Mouse (Mus musculus) limb, embryonic 15.5 days (tissue): ENCODE results near the gene C1qa. TPM values are rescaled to one million over a fixed set of nuclear protein-coding genes. Genes with fewer than 3 reads are reported as not detected.

ENCODE experiments used
- ATAC-seq: fragments of 200-750 bp; cut with Nextera tagmentation; 2 replicates; pipeline ENCODE4 v1.8.0; 2017; ENCODE audit warnings: low read depth, moderate TSS enrichment; ENCODE audit not compliant: insufficient number of reproducible peaks, low FRiP score, low TSS enrichment
- H3K27ac ChIP-seq: fragments of 300-500 bp; sonication (generic); 2 replicates; pipeline ENCODE4 v1.5.1; 2015; ENCODE audit warnings: moderate library complexity, mild to moderate bottlenecking, inconsistent platforms
- H3K27me3 ChIP-seq: fragments of 300-500 bp; sonication (generic); 2 replicates; pipeline ENCODE4 v1.6.1; 2015; ENCODE audit warnings: inconsistent platforms
- H3K36me3 ChIP-seq: fragments of 300-500 bp; sonication (generic); 2 replicates; pipeline ENCODE4 v1.6.1; 2015; ENCODE audit warnings: inconsistent platforms
- H3K4me1 ChIP-seq: fragments of 300-500 bp; sonication (generic); 2 replicates; pipeline ENCODE4 v1.6.1; 2015; ENCODE audit warnings: inconsistent platforms
- H3K4me2 ChIP-seq: fragments of 300-500 bp; sonication (generic); 2 replicates; pipeline ENCODE4 v1.6.1; 2015; ENCODE audit warnings: mild to moderate bottlenecking, inconsistent platforms
- H3K4me3 ChIP-seq: fragments of 300-500 bp; sonication (generic); 2 replicates; pipeline ENCODE4 v1.5.1; 2015; ENCODE audit warnings: mild to moderate bottlenecking, inconsistent platforms
- H3K9ac ChIP-seq: fragments of 300-500 bp; sonication (generic); 2 replicates; pipeline ENCODE4 v1.6.1; 2015; ENCODE audit warnings: inconsistent platforms
- H3K9me3 ChIP-seq: fragments of 300-500 bp; sonication (generic); 2 replicates; pipeline ENCODE4 v1.6.1; 2016; ENCODE audit warnings: inconsistent platforms
- WGBS: fragments of 180-500 bp; shearing (Covaris S2); methylation state at CpG from one replicate; pipeline ENCODE4 v1.1.7; 2015; 5-methylcytosine and 5-hydroxymethylcytosine counted together
- polyA plus RNA-seq: library from polyadenylated mRNA; unstranded; fragments of >200 nt; fragmentation: Nextera tagmentation; extraction: Ambion mirVana; gene quantifications from 2 replicates; pipeline ENCODE4 v1.2.1, GENCODE M21; 2015

C1qa gene
- polyA plus RNA-seq, 1 experiment from 2014 or later = 46.1 TPM

- Histone ChIP-seq H3K27me3 (peaks cover 47% of the 10 kb centered on the region), H3K4me2 (no peak overlapping the region), H3K4me1 (peaks cover 8% of the 10 kb centered on the region; the same call in 1 of the 2 replicates), H3K9me3 (no peaks in the 10 kb centered on the region), H3K36me3 (no peaks in the 10 kb centered on the region), H3K9ac (no peak overlapping the region), H3K27ac (no peak overlapping the region), H3K4me3 (no peak overlapping the region)
- no peak for ATAC-seq
- 24% methylated on average over 10 of the region's 10 CpGs for WGBS
Observed at GRCm38 (mm10) chr4:136896461-136896860, 2.1 kb downstream of the C1qa start.

- H3K36me3 ChIP-seq = no peaks in the 10 kb centered on the region
- no peak overlapping the region for H3K4me3 ChIP-seq
- 0 out of 2 replicates have a peak overlapping the region, but pooled peaks have one; percentile 4 for H3K4me2 ChIP-seq
- H3K9me3 ChIP-seq = no peaks in the 10 kb centered on the region
- H3K4me1 ChIP-seq = peaks cover 8% of the 10 kb centered on the region; the same call in 1 of the 2 replicates
- peaks cover 47% of the 10 kb centered on the region for H3K27me3 ChIP-seq
- no peak overlapping the region for H3K9ac ChIP-seq
- no peak overlapping the region for H3K27ac ChIP-seq
- 5% methylated on average over 15 of the region's 15 CpGs for WGBS
- no peak for ATAC-seq
Observed at GRCm38 (mm10) chr4:136895861-136896260, 2.7 kb downstream of the C1qa start.

- H3K27ac ChIP-seq = no peak overlapping the region
- ATAC-seq = no peak
- peaks cover 51% of the 10 kb centered on the region for H3K27me3 ChIP-seq
- H3K4me1 ChIP-seq = peaks cover 8% of the 10 kb centered on the region; the same call in 1 of the 2 replicates
- no peaks in the 10 kb centered on the region for H3K36me3 ChIP-seq
- 60% methylated on average over 4 of the region's 4 CpGs for WGBS
- no peak overlapping the region for H3K4me3 ChIP-seq
- no peak overlapping the region for H3K4me2 ChIP-seq
- no peaks in the 10 kb centered on the region for H3K9me3 ChIP-seq
- H3K9ac ChIP-seq = no peak overlapping the region
Observed at GRCm38 (mm10) chr4:136894821-136895220, 3.8 kb downstream of the C1qa start.

DNA sequence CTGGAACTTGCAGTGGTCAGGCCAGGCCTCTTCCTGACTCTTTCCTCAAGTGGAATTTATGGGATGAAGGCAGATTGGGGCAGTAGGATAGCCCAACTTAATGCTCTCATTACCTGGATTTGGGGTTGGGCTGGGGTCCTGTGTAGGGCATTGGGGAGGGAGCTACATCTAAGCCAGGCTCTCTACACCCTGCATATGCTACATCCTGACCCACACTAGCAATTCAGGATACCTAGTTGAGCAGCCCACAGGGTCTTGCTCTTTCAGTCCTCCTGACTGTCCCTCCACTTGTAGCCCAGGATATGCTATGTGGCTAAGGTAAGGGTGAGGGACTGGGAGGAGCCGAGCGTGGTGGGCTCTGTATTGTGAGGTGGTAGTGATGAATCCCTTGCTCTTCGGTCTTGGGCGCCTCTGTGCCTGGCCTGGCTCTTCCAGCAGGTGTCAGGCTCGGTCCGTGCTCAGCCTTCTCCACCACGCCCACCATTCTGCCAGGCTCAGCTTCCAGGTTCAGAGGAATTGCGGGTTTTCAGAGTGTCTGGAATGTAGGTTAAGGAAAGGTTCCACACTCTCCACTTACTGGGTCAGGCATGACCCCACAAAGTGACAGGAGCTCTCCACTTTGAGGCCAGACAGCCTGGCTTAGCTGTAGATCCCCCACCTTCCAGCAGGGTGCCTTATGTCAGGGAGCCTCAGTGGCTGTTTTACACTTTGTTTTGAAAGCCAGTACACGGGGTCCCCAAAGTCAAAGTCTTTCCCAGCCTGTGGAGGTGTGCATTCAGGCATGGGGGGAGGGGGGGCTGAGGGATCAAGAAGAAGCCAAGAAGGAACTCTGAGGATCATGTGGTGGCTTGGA is 4.7 kb downstream of the C1qa start:
- WGBS = 6% methylated on average over 9 of the region's 9 CpGs
- H3K4me3 ChIP-seq = no peak overlapping the region
- H3K27me3 ChIP-seq = peaks cover 51% of the 10 kb centered on the region
- H3K36me3 ChIP-seq = no peaks in the 10 kb centered on the region
- ATAC-seq = no peak
- H3K27ac ChIP-seq = no peak overlapping the region
- H3K4me1 ChIP-seq = peaks cover 8% of the 10 kb centered on the region; the same call in 1 of the 2 replicates
- H3K9ac ChIP-seq = no peak overlapping the region
- H3K4me2 ChIP-seq = no peak overlapping the region
- H3K9me3 ChIP-seq = no peaks in the 10 kb centered on the region

- Histone ChIP-seq H3K36me3 (no peaks in the 10 kb centered on the region), H3K9me3 (no peaks in the 10 kb centered on the region), H3K4me2 (no peak within 1 kb of the TSS), H3K9ac (no peak within 1 kb of the TSS), H3K4me1 (peaks cover 8% of the 10 kb centered on the region; the same call in 1 of the 2 replicates), H3K27me3 (peaks cover 48% of the 10 kb centered on the region), H3K27ac (no peak within 1 kb of the TSS), H3K4me3 (no peak within 1 kb of the TSS)
- WGBS = 57% methylated on average over 5 of the region's 5 CpGs
- ATAC-seq = no peak
Observed at GRCm38 (mm10) chr4:136892811-136893210, 5.8 kb downstream of the C1qa start, which contains the start of gene C1qc. TSS of gene C1qc (minus strand) at chr4:136893065.

- 55% methylated on average over 7 of the region's 7 CpGs for WGBS
- ATAC-seq = no peak
- Histone ChIP-seq H3K4me3 (no peak overlapping the region), H3K36me3 (no peaks in the 10 kb centered on the region), H3K9ac (no peak overlapping the region), H3K27ac (no peak overlapping the region), H3K4me1 (peaks cover 8% of the 10 kb centered on the region; the same call in 1 of the 2 replicates), H3K27me3 (peaks cover 44% of the 10 kb centered on the region), H3K9me3 (no peaks in the 10 kb centered on the region), H3K4me2 (no peak overlapping the region)
Observed at GRCm38 (mm10) chr4:136892371-136892770, 6.2 kb downstream of the C1qa start.

- WGBS = 77% methylated on average over 4 of the region's 4 CpGs
- Histone ChIP-seq H3K36me3 (no peaks in the 10 kb centered on the region), H3K27ac (no peak overlapping the region), H3K9ac (no peak overlapping the region), H3K4me2 (no peak overlapping the region), H3K4me1 (peaks cover 8% of the 10 kb centered on the region; the same call in 1 of the 2 replicates), H3K27me3 (peaks cover 31% of the 10 kb centered on the region), H3K9me3 (no peaks in the 10 kb centered on the region), H3K4me3 (no peak overlapping the region)
- ATAC-seq = no peak
Observed at GRCm38 (mm10) chr4:136891115-136891514, 7.5 kb downstream of the C1qa start.

- no peak overlapping the region for H3K4me3 ChIP-seq
- no peak for ATAC-seq
- H3K9ac ChIP-seq = no peak overlapping the region
- H3K27ac ChIP-seq = no peak overlapping the region
- H3K9me3 ChIP-seq = no peaks in the 10 kb centered on the region
- peaks cover 4% of the 10 kb centered on the region; the same call in 1 of the 2 replicates for H3K4me1 ChIP-seq
- WGBS = 86% methylated on average over 15 of the region's 15 CpGs
- no peaks in the 10 kb centered on the region for H3K36me3 ChIP-seq
- H3K4me2 ChIP-seq = no peak overlapping the region
- H3K27me3 ChIP-seq = peaks cover 20% of the 10 kb centered on the region
Observed at GRCm38 (mm10) chr4:136889981-136890380, 8.6 kb downstream of the C1qa start.

DNA sequence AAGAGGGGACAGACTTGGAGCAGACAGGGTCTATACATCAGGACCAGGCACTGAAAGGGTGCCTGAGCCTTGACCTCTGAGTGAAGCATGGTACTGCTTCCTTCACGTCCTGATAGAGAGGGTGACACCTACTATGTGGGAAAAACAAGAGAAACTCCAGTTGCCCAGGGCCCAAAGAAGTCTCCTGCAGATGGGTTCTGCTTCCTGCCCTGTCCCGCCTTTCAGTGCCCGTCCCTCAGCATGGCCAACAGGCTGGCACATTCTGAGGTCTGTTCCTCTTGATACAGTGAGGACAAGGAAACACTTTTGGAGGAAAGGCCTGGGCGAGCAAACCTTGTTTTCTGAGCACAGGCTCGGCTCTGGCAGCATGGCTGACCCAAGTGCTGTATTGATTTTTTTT is 10.9 kb downstream of the C1qa start:
- H3K4me2 ChIP-seq = no peak overlapping the region
- ATAC-seq = no peak
- H3K4me3 ChIP-seq = no peak overlapping the region
- no peak overlapping the region for H3K27ac ChIP-seq
- H3K27me3 ChIP-seq = peaks cover 3% of the 10 kb centered on the region; the same call in 1 of the 2 replicates
- H3K36me3 ChIP-seq = no peaks in the 10 kb centered on the region
- 70% methylated on average over 5 of the region's 5 CpGs for WGBS
- no peaks in the 10 kb centered on the region for H3K9me3 ChIP-seq
- H3K9ac ChIP-seq = no peak overlapping the region
- no peaks in the 10 kb centered on the region for H3K4me1 ChIP-seq

DNA sequence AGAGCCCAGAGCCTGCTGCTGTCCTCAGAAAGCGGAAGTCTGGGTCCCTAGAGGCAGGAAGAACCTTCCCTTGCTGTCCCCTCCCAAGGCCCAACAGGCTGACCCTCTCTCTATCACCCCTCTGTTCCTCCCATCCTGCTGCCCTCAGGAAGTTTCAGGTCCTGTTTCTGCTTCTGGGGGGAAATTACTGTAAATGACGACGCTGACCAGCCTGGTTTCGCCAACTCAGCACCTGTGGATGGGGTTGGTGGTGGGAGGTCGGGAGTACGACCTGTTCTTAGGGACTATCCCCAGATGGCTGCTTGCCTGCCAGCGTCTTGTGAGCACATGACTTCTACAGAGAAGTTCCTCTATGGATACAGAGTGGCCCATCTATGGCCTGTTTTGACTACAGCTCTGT is 12.5 kb downstream of the C1qa start, which contains the start of gene C1qb:
Gene C1qb (minus strand): TSS at position 87 of the 400 bp plus-strand sequence.
- H3K4me1 ChIP-seq = no peaks in the 10 kb centered on the region
- no peak within 1 kb of the TSS for H3K4me3 ChIP-seq
- 63% methylated on average over 7 of the region's 7 CpGs for WGBS
- no peaks in the 10 kb centered on the region for H3K36me3 ChIP-seq
- no peaks in the 10 kb centered on the region for H3K9me3 ChIP-seq
- H3K27me3 ChIP-seq = peaks cover 3% of the 10 kb centered on the region; the same call in 1 of the 2 replicates
- no peak for ATAC-seq
- H3K27ac ChIP-seq = no peak within 1 kb of the TSS
- H3K4me2 ChIP-seq = no peak within 1 kb of the TSS
- H3K9ac ChIP-seq = no peak within 1 kb of the TSS

- WGBS = 20% methylated on average over 5 of the region's 5 CpGs
- no peaks in the 10 kb centered on the region; the same call in 1 of the 2 replicates for H3K27me3 ChIP-seq
- no peak for ATAC-seq
- H3K27ac ChIP-seq = no peak overlapping the region
- H3K9ac ChIP-seq = no peak overlapping the region
- no peaks in the 10 kb centered on the region for H3K4me1 ChIP-seq
- H3K36me3 ChIP-seq = no peaks in the 10 kb centered on the region
- no peak overlapping the region for H3K4me3 ChIP-seq
- no peak overlapping the region for H3K4me2 ChIP-seq
- H3K9me3 ChIP-seq = no peaks in the 10 kb centered on the region
Observed at GRCm38 (mm10) chr4:136878601-136879000, 20.0 kb downstream of the C1qa start.

- Histone ChIP-seq H3K9me3 (no peaks in the 10 kb centered on the region), H3K36me3 (no peaks in the 10 kb centered on the region), H3K4me3 (no peak overlapping the region), H3K9ac (no peak overlapping the region), H3K4me1 (no peaks in the 10 kb centered on the region), H3K4me2 (no peak overlapping the region), H3K27me3 (no peaks in the 10 kb centered on the region; the same call in 1 of the 2 replicates), H3K27ac (no peak overlapping the region)
- WGBS = 39% methylated on average over 8 of the region's 8 CpGs
- no peak for ATAC-seq
Observed at GRCm38 (mm10) chr4:136878171-136878570, 20.4 kb downstream of the C1qa start.
